Mouse (Mus musculus): ENCODE measurements around the gene Hist1h2bb.
"Not testable (repeated sequence)": the region's sequence is repeated elsewhere in the genome, so short reads cannot be mapped to it uniquely, and the experiment has no call there.

The Hist1h2bb gene

GRCm38 (mm10) chr13:23746201-23747080 is at the start of gene Hist1h2bb:
TSS of gene Hist1h2bb (plus strand) at chr13:23746734.
- DNase-seq (ENCODE audit: low read depth), result peak; percentile 84

- peak; percentile 83 for DNase-seq (ENCODE audit: low read depth)
Observed at GRCm38 (mm10) chr13:23697491-23698299, 48.8 kb upstream of the Hist1h2bb start.

- DNase-seq (ENCODE audit: low read depth), result peak; percentile 97
Observed at GRCm38 (mm10) chr13:23698300-23698693, 48.2 kb upstream of the Hist1h2bb start, which contains the start of gene Hist1h4c. TSS of gene Hist1h4c (minus strand) at chr13:23698454.

DNA sequence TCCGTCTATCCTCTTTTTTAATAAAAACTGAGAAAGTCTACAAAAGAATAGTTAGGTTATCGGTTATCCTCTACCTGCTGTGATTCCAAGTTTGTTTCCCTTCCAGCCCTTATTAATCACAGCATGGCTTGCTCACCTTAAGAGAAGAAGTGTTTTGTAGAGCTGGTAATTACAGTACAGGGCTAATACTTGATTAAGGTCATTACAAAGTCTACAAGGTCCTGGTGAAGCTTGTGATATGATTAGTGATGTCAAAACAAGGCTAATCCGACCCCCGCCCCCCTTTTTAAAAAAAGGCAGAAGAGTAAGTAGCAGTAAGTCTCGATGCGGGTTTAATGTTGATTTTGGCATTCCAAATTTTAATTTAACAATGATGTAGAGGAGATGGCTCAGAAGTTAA is 47.5 kb upstream of the Hist1h2bb start:
- DNase-seq (ENCODE audit: low read depth), result no peak

DNA sequence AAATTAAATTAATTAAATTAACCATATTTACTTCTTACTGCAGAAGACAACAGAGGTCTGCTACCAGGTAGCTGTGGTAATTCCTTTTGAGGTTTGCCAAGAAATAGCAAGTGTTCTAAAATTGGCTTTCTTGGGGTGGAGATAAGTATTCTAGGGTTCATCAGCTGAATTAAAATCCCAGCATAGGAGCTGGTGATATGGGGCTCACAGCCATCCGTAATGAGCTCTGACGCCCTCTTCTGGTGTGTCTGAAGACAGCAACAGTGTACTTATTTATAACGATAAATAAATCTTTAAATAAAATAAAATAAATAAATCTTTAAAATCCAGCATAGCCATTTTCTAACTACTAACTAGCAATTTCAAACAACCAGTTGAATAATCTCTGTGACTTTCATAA is 46.8 kb upstream of the Hist1h2bb start:
- no peak for DNase-seq (ENCODE audit: low read depth)

DNA sequence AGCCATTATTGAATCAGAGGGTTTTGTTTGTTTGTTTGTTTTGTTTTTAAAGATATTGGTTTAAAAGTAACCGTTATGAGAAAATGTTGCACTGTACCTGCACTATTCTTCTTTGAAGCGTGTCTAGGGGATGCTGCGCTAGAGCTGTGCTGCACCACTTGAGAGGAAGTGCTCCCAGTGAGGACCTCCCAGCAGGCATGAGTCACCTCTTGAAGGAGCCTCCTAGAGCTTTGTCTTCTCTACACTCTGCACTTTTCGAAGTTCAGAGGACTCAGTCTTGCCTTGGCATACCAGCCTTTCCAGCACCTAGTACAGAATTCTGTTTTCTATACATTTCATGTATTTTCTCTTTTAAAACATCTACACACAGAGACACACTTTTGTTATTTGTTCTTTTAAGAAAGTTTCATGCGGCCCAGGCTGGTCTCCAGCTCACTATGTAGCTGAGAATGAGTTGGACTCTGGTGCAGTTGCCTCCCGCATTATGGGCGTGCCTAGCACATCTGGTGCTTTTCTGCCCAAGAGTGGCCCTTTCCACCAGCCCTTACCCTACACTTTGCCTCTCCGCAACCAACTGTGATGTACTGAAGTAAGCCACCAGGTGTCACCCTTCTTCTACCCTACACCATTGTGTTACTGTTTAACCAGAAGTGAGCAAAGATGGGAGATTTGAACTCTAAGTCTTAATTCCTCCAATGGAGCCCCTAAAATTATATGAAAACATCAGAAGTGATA is 45.6 kb upstream of the Hist1h2bb start:
- DNase-seq (ENCODE audit: low read depth), result peak; percentile 85

DNA sequence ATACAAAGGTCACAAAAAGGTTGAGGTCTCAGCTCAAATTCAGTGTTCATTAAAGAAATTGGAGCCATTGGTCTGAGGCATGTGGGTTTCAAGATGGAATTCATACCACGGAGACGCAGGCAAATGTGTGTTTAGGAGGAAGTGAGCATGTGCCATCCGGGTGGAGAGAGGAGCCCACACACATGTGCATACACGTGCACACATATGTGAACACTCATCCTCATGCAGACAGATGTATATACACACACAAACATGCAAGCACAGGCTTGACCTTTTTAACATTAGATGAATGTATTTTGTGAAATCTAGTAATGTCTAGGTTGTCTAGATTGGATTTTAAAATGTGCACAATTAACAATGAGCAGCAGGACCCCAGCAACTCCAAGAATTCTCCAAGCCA is 44.3 kb upstream of the Hist1h2bb start:
- no peak for DNase-seq (ENCODE audit: low read depth)

GRCm38 (mm10) chr13:23702801-23703200 is 43.7 kb upstream of the Hist1h2bb start:
- not testable (repeated sequence) for DNase-seq (ENCODE audit: low read depth)

GRCm38 (mm10) chr13:23705751-23706356 is 40.7 kb upstream of the Hist1h2bb start:
- no peak for DNase-seq (ENCODE audit: low read depth)

- DNase-seq (ENCODE audit: low read depth), result no peak
Observed at GRCm38 (mm10) chr13:23706771-23707170, 39.8 kb upstream of the Hist1h2bb start.

DNA sequence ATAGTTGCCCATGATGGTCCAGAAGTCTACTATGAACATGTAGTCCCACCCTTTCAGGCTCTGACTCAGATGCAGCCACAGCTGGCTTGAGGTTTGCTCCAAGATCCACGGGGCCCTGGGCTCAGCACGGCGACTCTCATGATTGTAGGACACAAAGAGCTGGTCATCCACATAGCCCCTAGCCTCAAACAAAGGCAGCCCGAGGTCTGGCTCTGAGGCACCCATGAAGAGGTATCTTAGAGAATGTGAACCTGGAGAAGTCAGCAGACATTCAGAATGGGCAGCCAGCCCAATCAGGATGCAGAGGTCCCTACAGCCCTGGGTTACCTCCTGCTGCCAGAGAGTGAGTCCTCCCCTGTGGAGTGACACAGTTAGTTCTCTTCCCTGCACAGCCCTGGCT is 38.5 kb upstream of the Hist1h2bb start:
- DNase-seq (ENCODE audit: low read depth), result no peak

DNA sequence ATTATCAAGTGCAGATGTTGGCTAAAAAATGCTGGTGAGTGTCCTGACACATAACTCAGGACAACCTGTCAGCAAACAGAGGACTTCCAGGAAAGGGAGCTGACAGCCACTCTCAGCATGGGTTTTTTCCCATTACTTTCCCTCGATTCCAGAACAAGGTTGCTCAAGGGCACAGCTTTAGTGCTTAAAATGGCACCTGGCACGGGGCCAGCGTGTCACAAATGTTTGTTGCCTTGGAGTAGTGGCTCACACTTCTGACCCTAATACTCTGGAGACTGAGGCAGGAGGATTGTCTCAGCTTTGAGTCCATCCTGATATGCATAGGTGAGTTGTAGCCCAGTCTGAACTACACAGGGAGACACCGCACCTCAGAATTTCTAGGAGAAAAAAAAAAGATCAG is 37.9 kb upstream of the Hist1h2bb start:
- DNase-seq (ENCODE audit: low read depth), result no peak

GRCm38 (mm10) chr13:23709714-23710373 is 36.7 kb upstream of the Hist1h2bb start:
- DNase-seq (ENCODE audit: low read depth), result peak; percentile 22

- DNase-seq (ENCODE audit: low read depth), result peak; percentile 46
Observed at GRCm38 (mm10) chr13:23710374-23711089, 36.0 kb upstream of the Hist1h2bb start, which contains the start of gene Hfe. TSS of gene Hfe (minus strand) at chr13:23710854.

GRCm38 (mm10) chr13:23716261-23717042 is 30.1 kb upstream of the Hist1h2bb start:
- no peak for DNase-seq (ENCODE audit: low read depth)

DNA sequence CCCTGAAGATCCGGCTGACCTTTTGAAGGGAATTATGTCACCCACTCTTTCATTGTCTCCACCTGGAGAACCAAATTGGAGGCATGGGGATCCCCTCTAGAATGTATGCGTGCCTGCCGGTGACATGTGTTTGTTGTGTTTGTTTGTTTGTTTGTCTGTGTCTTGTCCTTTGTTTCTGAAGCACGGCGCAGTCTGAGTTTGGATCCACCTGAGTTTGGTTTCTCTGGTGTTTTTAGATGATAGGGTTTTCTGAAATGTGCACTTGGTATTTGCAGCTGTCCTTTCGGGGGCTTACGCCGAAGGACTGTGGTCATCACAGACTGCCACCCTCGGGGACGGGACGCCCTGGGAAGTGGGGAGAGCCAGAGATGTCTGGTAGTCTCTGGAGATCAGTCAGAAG is 29.4 kb upstream of the Hist1h2bb start:
- no peak for DNase-seq (ENCODE audit: low read depth)

DNA sequence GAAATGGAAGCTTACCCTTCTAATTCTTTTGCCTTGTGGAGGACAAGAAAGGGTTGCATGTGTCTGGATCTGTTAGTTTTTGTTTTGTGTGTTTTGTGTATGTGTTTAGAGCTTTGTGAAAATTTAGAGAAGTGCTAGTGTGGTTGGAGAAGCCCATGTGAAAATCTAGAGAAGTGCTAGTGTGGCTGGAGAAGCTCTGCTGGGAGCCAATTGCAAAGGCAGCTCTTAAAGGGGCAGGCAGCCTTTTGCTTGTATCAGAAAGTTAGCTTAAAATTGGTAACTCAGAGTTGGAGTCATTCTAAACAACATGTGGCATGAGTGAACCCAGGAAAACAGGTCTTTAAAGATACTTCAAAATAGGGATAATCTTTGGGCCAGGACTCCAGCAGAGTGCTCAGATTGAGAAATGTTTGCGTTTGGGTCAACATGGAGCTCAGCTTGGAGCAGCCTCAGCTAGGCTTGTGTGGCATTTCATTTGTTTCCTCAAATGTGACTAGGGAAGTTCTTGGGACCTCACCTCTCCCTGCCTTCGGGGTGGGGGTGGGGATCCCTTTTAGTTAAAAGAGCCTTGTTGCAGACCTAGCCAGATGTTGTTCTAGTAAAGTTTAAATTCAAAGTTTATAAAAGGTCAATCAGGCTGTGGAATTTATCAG is 28.8 kb upstream of the Hist1h2bb start:
- not testable (repeated sequence) for DNase-seq (ENCODE audit: low read depth)

- no peak for DNase-seq (ENCODE audit: low read depth)
Observed at GRCm38 (mm10) chr13:23724239-23724638, 22.3 kb upstream of the Hist1h2bb start.

DNA sequence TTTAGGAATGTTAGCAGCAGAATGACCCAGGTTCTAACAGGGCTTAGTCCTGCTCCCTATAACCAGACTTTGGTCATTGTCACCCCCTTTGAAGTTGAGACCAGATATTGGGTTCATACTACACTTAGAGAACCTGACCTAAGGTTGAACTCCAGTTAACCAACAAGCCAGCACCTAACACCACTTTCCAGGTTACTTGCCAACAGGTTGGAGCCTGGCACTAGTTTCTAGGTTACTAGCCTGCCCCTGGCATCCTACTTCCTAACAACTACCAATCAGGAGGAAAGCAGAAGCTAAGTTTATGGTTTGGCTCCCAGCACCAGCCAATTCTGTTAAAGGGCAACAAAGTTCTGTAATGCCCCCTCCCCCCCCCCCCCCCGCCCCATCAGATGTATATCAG is 21.3 kb upstream of the Hist1h2bb start:
- no peak for DNase-seq (ENCODE audit: low read depth)
